Mouse (Mus musculus) kidney, adult 2 months (tissue): Measurements from ENCODE around the gene Foxo3. TPM values are rescaled to one million over a fixed set of nuclear protein-coding genes. Genes with fewer than 3 reads are reported as not detected.

Experiments
- DNase-seq: peaks from one replicate; pipeline ENCODE4 v3.0.0; 2021
- H3K27ac ChIP-seq: fragments of 200-500 bp; 2 replicates; pipeline ENCODE4 v1.5.1; 2012; ENCODE audit warnings: low read depth, low read length, control low read depth, inconsistent platforms; ENCODE audit not compliant: insufficient read depth
- H3K27me3 ChIP-seq: fragments of 200-500 bp; replicated peaks from 2 replicates; pipeline ENCODE4 v1.6.1; 2012; ENCODE audit warnings: mild to moderate bottlenecking, moderate library complexity, low read length, inconsistent platforms; ENCODE audit not compliant: control insufficient read depth, insufficient read depth
- H3K36me3 ChIP-seq: fragments of 200-500 bp; 2 replicates; pipeline ENCODE4 v1.6.1; 2012; ENCODE audit warnings: mild to moderate bottlenecking, moderate library complexity, low read length, inconsistent platforms; ENCODE audit not compliant: control insufficient read depth, insufficient read depth
- H3K4me1 ChIP-seq: fragments of 200-500 bp; 2 replicates; pipeline ENCODE4 v1.6.1; 2011; ENCODE audit warnings: low read length; ENCODE audit not compliant: control insufficient read depth, insufficient read depth
- H3K4me3 ChIP-seq: fragments of 200-500 bp; 2 replicates; pipeline ENCODE4 v1.5.1; 2011; ENCODE audit warnings: mild to moderate bottlenecking, low read depth, low read length, control low read depth; ENCODE audit not compliant: insufficient read depth
- CTCF ChIP-seq: fragments of 200-500 bp; conservative IDR thresholded peaks from 2 replicates; pipeline ENCODE4 v1.5.1; 2011; ENCODE audit warnings: low read depth, mild to moderate bottlenecking, control low read depth, low read length, moderate library complexity, mixed read lengths; ENCODE audit not compliant: insufficient read depth, insufficient read length
- POLR2A ChIP-seq: fragments of 200-500 bp; IDR thresholded peaks from one replicate; pipeline ENCODE4 v1.6.1; 2011; ENCODE audit warnings: low read depth, low read length, control low read depth
- WGBS: fragments of 180-500 bp; shearing (Covaris S2); methylation state at CpG from one replicate; pipeline ENCODE4 v1.1.7; 2018; 5-methylcytosine and 5-hydroxymethylcytosine counted together
- polyA plus RNA-seq: library from polyadenylated mRNA; depleted of rRNA; stranded (reverse); fragments of >200 nt; gene quantifications from 2 replicates; pipeline ENCODE4 v1.2.3, GENCODE M21; 2012

The Foxo3 gene
- polyA plus RNA-seq, 1 experiment: 29.2 TPM

DNA sequence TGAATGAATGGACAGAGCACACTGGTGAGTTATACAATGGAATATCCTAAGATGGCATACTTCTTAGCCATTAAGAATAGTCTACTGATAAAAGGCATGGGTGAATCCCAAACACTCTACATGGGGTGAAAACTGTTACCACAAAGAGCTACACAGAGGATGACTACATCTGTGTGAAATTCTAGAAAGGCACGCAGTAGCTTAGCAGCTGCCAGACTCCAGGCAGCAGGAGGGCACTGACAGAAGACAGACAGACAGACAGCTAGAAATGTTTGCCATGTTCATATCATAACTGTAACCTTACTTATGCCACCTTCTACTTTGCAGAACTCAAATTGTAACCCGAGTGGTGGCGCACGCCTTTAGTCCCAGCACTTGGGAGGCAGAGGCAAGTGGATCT lies 39.0 kb downstream of the Foxo3 start:
- no peak overlapping the region for H3K27ac ChIP-seq
- no peaks in the 10 kb centered on the region for H3K36me3 ChIP-seq
- no peak for DNase-seq
- 96% methylated on average over 4 of the region's 4 CpGs for WGBS
- no peak overlapping the region for H3K4me3 ChIP-seq
- no peak for TF ChIP-seq CTCF
- no peak for TF ChIP-seq POLR2A
- no peaks in the 10 kb centered on the region for H3K27me3 ChIP-seq
- peaks cover 30% of the 10 kb centered on the region for H3K4me1 ChIP-seq

DNA sequence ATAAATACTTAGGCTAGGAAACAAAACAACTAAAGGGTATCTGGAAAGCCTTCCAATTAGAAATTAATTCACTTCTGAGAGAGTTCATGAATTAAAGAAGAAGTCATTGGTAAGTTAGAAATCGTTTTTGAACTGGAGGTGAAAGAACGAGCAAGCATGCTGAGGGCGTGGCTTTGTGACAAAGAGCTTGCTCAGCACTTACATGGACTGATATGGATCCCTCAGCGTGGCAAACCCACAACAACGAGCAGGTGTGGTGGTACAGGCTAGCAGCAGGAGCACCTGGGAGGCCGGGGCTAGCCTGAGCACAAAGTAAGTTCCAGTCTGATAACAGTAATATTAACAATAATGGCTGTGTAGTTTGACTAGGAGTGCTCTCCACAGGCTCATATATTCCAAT lies 41.2 kb downstream of the Foxo3 start:
- TF ChIP-seq POLR2A: no peak
- TF ChIP-seq CTCF: no peak
- no peak for DNase-seq
- WGBS: 55% methylated on average over 6 of the region's 6 CpGs

DNA sequence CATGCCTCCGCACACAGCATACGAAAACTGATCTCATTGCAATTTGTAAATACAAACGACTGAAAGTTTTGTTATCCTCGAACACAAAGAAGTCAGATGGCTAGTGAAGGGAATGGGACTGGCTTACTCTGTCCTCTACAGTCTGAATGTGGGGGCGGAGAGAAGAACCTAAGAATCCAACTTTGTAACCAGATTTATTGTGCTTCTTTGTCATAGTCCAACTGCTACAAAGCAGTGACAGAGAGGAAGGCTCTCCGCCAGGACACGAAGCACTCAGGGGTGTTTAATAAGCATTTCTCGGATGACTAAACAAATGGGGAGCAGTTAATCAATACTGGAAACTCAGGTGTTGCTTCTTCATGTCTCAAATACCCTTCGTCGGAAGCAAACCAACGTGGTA lies 43.6 kb downstream of the Foxo3 start:
- no peak for DNase-seq
- peaks cover 50% of the 10 kb centered on the region for H3K4me1 ChIP-seq
- H3K36me3 ChIP-seq: no peaks in the 10 kb centered on the region
- H3K27ac ChIP-seq: no peak overlapping the region
- 49% methylated on average over 11 of the region's 11 CpGs for WGBS
- no peak overlapping the region for H3K4me3 ChIP-seq
- H3K27me3 ChIP-seq: no peaks in the 10 kb centered on the region
- TF ChIP-seq POLR2A (no peak), CTCF (no peak)

More for the DNA sequence above, 41.2 kb downstream of the Foxo3 start:
- Histone ChIP-seq H3K4me1 (peaks cover 44% of the 10 kb centered on the region), H3K27me3 (no peaks in the 10 kb centered on the region), H3K36me3 (no peaks in the 10 kb centered on the region), H3K4me3 (no peak overlapping the region), H3K27ac (no peak overlapping the region)

DNA sequence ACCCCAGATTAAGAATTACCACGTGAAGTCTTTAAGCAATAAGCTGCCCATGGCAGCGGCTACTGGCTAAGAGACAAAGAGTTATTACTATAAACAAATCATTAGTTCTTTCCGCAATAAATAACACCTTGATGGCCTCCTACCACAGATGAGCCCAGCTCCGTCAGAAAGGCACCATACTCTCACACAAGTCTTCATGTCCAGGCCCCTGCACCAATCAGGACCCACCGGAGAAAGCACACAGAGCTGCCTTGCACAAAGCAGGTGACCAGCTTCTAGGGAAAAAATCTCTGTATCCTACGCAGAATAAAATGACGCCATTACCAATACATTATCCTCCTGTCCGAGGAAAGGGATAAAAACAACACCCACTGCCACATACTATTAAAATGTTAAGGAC lies 44.7 kb downstream of the Foxo3 start:
- Histone ChIP-seq H3K36me3 (no peaks in the 10 kb centered on the region), H3K27ac (0 out of 2 replicates have a peak overlapping the region, but pooled peaks have one; percentile 21), H3K4me3 (no peak overlapping the region), H3K27me3 (no peaks in the 10 kb centered on the region), H3K4me1 (peaks cover 57% of the 10 kb centered on the region)
- no peak for DNase-seq
- 78% methylated on average over 8 of the region's 8 CpGs for WGBS
- no peak for TF ChIP-seq POLR2A
- TF ChIP-seq CTCF: no peak

DNA sequence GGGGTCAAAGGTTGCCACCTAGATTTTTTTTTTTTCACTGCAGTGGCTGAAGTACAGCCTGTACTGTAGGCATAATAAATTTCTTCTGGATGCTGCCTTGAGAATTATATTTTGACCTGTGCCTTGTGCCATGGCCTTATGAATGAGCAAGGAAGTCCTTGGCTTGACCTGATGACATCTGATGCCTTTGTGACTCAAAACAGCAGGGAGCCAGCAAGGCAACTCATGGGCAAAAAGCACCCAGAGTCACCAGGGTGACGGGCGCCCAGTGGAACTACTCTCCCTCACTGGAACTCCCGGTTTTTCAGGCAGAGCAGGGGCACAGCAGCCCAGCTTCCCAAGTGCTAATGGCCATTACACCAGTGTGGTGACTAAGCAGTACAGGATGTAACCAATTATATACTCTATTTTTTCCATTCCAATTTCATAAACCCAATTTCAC lies 45.4 kb downstream of the Foxo3 start:
- Histone ChIP-seq H3K36me3 (no peaks in the 10 kb centered on the region), H3K27ac (peak overlapping the region; percentile 1; the same call in 1 of the 2 replicates), H3K4me3 (no peak overlapping the region), H3K27me3 (no peaks in the 10 kb centered on the region), H3K4me1 (peaks cover 64% of the 10 kb centered on the region)
- peak; percentile 78 for DNase-seq
- WGBS: 34% methylated on average over 3 of the region's 3 CpGs
- TF ChIP-seq POLR2A: no peak
- no peak for TF ChIP-seq CTCF

DNA sequence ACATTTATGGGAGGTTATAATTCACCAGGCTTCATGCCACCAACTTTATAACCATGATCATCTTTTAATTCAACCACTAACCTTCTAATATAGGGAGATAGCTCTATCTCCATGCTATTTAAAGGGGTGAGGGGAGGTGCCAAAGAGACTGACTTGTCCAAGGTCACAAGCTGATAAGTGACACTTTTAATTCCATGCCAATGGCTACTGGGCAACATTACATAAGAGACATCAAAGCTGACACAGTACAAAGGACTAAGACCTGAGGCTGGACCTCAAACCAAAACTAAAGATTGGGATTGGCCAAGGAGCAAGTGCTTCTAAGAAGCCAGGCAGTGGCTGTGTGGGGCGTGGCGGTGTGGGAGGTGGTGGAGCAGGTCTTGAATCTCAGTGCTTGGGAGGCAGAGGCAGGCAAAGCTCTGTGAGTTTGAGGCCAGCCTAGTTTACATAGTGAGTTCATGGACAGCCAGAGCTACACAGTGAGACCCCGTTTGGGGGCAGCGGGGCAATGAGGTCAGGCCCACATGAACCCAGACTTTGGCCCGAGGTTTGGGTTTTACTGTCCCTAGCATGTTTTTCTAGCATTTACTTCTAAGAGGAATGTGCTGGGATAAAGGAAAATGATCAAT lies 46.0 kb downstream of the Foxo3 start:
- DNase-seq: peak; percentile 46
- Histone ChIP-seq H3K27ac (peak overlapping the region; percentile 53), H3K36me3 (no peaks in the 10 kb centered on the region), H3K27me3 (no peaks in the 10 kb centered on the region), H3K4me1 (peaks cover 69% of the 10 kb centered on the region), H3K4me3 (no peak overlapping the region)
- TF ChIP-seq CTCF: no peak
- no peak for TF ChIP-seq POLR2A
- 61% methylated on average over 5 of the region's 5 CpGs for WGBS

DNA sequence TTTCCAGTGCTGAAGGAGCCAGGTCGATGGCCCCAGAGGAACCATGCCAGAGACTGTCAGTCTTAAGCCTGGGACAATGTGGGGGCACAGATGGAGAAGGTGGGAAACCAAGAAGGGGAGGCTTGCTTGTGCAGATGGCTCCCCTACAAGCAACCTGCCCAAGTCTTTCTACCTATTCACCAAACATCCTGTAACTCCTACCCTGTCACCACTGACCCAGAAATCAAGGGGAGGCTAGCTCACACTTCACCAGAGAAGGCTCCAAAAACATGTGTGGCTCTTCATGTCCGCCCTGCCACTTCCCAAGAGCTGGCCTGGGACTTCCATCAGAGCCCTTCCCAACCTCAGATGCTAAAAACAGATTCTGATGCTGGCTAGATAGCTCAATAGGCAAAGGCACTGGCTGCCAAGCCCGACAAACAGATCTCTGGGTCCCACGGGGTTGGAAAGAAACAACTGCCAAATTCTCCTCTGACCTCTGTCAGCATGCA lies 48.8 kb downstream of the Foxo3 start:
- TF ChIP-seq CTCF (no peak), POLR2A (no peak)
- Histone ChIP-seq H3K36me3 (no peaks in the 10 kb centered on the region), H3K27me3 (no peaks in the 10 kb centered on the region), H3K4me3 (no peak overlapping the region), H3K4me1 (peaks cover 64% of the 10 kb centered on the region), H3K27ac (no peak overlapping the region)
- no peak for DNase-seq
- WGBS: 40% methylated on average over 4 of the region's 4 CpGs
